Mouse (Mus musculus): Measurements from ENCODE around the gene Sys1.

Sys1 gene

DNA sequence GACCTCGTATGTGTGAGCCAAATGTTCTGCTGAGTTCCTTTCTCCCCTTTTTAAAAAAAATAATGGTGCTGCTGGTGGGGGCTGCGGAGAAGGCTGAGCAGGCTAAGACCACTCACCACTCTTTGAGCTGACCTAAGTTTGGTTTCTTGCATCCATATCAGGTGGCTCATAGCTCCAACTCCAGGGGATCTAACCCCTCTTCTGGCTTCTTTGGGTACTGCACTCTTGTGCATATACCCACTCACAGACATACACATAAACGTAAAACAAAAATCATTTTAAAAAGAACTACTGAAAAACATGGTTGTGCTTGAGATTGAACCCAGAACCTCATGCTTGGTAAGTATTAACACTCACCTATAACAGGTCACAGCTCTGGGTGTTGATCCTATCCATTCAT lies 48.2 kb downstream of the Sys1 start:
- no peak for DNase-seq

DNA sequence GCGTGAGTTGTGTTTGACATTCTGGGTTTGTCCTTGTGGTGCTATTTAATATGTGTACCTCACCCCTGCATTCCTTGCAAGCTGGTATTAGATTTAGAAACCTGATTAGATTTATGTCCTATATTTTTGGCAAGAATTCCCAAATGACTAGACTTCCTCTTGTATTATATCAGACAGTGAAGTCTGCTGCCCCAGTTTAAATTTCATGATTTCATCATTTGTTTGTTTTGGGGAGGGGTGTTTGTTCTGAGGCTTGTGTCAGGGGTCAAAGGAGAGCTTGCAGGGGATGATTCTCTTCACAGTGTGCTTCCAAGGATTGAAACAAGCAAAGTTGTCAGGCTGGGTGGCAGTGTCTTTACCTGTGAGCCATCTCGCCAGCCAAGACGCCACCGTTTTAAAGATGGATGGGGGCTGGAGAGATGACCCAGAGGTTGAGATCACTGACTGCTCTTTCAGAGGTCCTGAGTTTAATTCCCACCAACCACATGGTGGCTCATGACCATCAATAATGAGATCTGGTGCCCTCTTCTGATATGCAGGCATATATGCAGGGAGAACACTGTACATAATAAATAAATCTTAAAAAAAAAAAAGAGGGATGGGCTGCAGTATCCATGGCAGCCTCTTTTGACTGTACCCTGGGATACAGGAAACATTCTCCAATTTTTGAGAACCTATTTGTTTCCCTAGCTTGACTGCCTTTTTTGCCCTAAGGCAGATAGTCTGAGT lies 49.0 kb downstream of the Sys1 start:
- no peak for DNase-seq

DNA sequence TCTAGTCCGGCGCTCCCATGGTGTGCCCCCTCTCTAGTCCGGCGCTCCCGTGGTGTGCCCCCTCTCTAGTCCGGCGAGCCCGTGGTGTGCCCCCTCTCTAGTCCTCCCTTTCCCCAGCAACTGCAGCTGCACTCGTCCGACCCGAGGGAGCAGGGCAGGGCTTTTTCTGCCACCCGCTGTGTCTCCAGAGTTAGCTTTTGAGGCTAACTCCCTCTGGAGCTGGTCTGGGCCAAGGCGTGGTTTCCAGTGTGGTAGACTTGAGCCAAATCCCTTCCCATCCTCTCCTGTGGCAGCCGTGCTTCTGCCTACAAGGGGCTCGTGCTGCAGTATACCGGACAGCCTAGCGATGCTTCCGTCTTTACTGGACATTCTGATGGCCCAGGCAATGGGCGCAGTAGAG lies 51.0 kb downstream of the Sys1 start:
- no peak for DNase-seq

DNA sequence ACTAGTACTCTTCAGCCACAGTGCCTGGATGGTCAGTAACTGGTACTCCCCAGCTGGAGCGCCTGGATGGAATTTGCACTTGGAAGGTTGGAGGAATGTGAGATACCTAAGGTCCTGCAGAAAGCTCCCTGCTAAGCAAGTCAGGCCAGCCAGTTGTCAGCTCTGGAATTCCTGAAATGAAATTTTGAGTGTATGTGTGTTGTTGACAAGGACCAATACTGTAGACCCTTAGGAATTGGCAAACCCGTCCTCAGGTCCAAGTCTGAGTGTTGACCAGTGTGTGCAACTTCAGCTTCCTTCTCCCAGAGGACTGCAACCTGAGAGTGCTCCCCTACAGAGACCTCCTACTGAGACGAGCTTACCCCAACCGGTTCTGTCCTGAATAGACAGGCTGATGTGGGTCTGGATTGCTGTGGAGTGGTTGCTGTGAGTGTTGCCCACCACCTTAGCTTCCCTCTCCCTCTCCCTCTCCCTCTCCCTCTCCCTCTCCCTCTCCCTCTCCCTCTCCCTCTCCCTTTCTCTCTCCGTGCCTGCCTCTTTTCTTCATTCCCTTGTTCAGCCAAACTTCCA lies 53.9 kb downstream of the Sys1 start:
- no peak for DNase-seq

DNA sequence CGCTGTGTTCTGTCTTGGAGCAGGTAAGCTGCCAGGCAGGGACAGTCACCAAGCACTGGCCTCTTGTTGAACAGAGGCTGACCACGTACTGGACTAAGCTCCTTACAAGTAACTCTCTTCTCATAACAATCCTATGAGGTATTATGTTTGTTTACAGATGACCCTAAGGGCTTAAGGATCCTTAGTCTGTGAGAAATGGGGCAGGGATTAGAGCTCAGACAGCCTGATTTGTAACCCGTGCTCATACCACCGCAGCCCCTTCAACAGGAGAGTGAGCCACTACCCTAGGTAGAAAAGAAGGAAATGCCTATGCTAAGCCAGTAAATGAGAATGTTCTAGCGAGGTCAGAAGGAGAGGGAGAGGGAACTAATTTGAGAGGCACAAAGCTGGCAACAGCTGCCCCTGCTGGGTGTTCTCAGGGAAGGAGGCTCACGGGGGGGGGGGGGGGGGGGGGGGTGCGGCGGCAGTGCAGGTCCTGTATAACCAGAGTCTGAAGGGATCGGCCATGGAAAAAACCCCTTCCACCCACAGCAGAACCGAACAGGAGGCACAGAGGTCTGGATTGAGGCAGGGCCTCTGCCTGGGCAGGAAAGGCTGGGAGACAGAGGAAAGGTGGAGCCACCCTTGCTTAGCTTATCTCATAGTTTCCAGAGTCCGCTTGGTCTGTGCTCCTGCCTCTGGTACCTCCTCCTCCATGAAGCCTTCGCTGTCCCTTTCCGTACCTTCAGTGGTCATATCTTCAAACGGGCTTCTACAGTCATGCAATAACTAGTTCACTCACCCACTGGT lies 55.6 kb downstream of the Sys1 start:
- DNase-seq, result no peak

DNA sequence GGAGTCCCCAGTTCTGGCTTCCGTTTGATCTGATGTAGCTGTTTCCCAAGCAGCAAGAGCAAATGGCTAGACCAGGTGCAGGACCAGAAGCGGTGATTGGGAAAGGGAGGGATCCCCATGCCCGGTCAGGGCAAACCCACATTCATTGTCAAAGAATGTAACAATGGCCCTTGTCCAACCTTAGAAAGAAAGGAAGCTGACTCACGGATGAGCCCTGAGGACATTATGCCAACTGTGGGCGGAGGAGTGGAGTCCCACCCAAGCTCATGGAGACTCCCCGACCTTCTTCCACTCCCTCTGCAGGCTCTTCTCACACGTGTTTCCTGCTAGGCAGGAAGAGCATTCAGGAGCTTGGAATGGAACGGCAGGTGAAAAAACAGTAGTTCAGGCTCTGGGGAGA lies 56.6 kb downstream of the Sys1 start:
- no peak for DNase-seq

DNA sequence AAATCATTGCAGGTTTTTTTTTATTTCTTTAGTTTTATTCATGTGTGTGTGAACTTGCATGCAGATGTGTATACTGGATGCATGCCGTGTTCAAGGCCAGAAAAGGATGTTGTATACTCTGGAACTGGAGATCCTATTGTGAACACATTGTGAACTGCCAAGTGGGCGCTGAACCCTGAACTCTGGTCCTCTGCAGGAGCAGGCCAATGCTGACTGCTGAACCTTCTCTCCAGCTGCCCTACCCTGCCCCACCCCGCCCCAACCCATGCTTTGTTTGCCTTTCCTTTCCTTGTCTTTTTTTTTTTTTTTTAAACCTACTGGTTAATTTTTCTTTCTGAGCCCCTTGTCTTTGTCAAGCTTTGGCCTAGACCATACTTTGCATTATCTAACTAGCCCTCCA lies 58.2 kb downstream of the Sys1 start:
- no peak for DNase-seq

DNA sequence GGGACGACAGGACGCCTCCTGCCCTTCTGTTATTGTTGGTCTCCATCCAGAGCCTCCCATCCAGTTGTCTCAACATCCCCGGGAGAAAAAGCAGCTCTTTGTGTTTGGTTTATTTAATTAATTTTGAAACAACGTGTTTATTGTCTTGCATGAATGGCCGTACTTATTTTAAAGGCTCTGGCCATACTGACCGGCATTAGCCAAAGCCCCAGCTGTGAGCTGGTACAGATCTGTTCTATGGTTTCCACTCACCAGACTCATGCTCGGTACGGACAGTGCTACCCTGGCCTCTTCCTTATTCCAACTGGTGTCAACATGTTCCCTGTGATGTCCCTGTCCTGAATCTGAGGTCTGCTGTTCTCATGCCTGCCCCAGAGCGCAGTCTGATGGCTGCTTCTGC lies 59.1 kb downstream of the Sys1 start:
- DNase-seq, result no peak

DNA sequence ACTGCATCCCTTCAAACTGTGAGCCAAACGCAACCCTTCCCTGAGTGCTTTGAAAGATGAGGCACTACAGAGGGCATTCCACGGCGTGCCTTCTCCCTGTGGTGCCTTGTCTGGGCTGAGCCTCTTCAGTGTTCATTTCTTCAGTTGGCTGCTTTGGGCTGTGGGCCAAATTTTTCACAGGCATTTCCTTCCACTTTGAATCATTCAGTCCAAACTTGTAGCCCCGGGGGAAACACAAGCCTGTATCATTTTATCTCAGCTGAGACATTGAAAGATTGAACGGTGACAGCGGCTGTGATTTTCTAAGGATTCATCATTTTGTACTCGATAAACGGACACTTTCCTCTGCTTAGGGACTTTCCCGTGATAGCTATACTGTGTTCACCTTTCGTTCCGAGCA lies 59.8 kb downstream of the Sys1 start:
- DNase-seq, result no peak

DNA sequence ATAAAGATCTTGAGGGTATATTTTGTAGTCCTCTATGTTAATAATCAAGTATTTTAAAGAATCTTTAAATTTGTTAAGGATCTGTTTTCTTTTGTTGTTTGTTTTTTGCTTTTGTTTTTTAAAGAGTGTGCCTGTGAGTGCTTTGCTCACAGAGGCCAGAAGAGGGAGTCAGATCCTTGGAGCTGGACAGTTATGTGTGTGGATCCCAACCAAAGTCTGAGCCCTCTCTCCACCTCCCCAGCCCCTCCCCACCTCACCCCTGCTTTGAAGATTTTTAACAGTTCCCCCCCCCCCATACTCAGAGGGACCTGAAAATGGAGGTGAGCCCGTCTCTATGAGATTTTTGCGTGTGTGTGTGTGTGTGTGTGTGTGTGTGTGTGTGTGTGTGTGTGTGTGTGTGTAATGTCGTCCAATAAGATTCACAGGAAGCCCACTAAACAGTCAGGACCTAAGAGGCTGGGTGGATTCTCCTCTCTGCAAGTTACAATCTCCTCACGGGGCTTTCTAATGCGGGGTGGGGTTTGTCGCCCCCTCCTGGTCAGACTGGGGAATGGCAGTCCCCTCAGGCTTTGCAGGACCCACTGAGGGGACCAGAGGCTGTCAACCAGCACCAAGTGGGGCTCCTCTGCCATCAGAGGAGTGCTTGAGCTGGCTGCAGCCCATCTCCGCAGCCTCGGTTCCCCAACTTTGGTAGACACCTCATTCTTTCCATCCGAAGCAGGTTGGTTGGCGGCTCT lies 60.9 kb downstream of the Sys1 start:
- DNase-seq, result peak; percentile 35

DNA sequence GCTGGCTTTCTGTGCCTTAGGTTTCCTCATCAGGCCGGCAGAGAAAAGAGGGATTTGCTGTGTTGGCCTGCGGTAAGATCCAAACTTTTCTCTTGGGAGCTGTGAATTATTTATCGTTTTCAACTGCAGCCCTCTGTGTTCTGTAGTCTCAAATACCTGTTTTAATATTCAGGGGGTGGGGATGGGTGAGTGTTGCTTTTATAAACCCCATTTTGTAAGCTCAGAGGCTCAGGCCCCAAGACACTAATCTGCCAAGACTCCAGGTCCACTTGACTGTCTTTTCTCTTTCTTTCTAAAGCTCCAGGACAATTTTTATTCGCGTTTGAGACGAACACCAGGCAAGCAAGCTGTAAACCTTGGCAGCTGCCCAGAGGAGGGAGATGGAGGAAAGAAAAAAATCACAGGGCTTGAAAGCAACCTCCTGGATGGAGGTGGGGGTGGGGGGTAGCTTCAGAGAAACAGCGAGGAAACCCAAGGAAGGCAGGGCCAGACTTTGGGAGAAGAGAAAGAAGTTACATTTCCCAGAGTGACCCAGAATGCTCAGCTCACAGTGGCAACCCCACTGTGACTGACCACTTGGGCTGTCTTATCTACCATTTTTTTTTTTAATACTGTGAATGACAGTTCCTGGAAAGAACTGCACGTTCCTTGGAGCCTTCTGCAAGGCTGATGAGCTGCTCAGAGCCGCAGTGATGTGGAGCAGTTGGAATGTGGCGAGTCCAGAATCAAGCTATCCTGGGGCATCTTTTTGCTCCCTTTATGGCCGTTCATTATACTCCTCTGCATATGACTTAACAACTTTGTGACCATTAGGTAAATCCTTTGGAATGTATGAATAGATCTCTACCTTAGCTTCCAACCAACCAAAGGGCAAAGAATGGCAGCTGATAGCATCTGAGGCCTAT lies 61.8 kb downstream of the Sys1 start:
- DNase-seq, result no peak

DNA sequence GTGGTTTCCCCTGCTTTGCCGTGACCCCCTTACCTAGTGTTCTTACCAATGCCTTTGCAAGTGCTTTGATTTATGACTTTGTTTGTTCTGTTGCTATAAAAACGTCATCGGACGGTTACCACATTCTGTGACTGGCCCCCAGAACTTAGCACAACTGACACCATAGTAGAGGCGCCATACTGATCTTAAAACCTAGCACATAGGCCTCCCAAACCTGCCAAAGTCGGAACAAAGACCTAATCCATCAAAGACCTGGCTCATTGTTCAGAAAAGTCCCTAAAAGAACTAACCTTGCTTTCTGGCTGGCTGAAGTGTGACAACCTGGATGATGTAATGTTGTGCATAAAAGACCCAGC lies 62.4 kb downstream of the Sys1 start:
- DNase-seq, result no peak

DNA sequence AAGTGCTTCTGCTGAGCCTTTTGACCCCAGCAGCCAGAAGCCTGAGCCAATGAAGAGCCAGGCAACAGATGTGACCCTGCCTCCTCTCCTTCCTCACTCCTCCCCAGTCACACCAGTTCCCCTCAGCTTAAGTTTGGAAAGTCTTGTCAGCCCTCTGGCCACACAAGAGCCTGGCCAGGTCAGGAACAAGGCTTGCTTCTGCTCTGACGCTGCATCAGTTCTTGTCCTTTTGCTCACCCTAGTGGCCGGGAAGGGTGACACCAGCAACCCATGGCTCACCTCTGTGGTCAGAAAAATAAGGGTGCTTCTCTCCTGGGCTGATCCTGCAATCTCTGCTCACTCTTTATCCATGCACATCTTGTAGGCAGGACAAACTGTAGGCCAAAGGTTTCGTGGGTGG lies 64.0 kb downstream of the Sys1 start:
- DNase-seq, result peak in 1 of 2 experiments; percentile 19

DNA sequence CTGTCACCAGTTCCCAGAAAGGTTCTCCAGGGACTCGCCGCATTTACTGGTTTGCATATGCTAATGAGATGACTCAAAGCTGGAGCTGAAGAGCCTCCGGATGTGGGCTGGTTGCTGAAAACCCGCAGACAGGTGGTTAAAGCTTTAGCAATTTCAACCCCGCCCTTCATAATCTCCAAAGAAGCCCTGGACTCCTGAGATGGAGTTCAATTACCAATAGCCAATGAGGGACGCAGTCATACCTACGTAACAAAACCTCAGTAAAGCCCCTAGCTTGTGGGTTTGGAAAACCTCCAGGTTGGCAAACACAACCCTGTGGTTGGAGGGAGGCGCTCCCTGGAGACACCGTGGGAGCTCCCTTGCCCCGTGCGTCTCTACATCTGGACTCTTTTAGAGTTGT lies 65.1 kb downstream of the Sys1 start:
- peak; percentile 17 to 50 for DNase-seq

DNA sequence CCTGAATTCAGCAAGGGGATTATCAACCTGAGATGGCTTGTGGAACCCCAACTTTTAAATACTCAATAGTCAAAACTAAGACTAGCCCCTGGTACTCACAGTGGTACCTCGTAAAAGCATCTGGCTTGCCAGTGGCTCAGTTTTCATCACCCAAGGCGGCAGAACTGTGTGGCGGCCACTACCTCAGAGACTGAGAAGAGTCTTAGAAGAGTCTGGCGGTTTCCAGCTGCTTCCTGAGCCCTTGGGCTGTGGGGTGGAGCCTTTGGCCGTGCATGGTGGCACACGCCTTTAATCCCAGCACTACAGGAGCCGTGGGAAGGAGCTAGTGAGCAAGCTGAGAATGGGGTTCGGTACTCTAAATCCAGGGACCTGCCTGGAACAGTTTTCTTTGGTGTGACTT lies 65.5 kb downstream of the Sys1 start:
- DNase-seq, result no peak

DNA sequence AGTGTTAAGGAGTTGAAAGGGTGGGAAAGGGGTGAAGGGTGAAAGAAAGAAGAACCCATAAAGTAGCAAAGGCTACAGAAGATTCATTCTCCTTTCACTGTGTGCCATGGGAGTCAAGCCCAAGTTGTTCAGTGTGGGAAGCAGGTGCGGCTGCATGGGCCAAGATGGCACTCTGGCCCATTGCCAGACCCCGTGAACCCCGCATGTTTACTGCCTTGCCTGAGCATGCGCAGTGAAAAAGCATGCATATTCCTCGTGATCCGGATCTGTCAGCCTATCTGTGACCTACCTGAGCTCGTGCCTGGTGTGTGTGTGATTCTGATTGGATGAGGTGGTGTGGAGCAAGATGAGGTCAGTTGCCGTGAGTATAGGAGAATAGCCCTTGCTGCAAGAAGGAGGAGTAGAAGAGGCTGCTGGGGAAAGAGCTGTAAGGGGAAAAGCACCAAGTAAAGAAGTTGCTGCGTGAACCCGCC lies 66.6 kb downstream of the Sys1 start:
- DNase-seq, result no peak

DNA sequence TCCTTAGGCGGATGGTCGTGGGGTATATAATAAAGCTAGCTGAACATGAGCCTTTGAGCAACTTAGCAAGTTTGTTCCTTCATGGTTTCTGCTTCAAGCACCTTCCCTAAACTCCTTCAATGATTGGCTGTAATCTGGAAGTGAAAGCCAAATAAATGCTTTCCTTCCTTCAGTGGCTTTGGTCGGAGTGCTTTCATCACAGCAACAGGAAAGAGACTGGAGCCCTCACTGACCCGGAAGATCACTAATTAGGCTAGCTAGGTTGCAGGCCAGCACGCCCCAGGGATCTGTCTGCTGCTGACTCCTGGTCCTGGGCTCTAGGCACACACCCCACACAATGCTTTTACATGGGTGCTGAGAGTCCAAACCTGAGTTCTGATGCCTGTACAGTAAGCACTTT lies 71.8 kb downstream of the Sys1 start:
- DNase-seq, result no peak
